Mouse (Mus musculus): Measurements from ENCODE around the gene Wdpcp. TPM values are rescaled to one million over a fixed set of nuclear protein-coding genes. Genes with fewer than 3 reads are reported as not detected.
A peak's percentile ranks its signal among the peaks of the same experiment; 100 is the strongest.

Gene Wdpcp
- total RNA-seq, 2 experiments from 2014 or later: 14.8 to 15.3 TPM

DNA sequence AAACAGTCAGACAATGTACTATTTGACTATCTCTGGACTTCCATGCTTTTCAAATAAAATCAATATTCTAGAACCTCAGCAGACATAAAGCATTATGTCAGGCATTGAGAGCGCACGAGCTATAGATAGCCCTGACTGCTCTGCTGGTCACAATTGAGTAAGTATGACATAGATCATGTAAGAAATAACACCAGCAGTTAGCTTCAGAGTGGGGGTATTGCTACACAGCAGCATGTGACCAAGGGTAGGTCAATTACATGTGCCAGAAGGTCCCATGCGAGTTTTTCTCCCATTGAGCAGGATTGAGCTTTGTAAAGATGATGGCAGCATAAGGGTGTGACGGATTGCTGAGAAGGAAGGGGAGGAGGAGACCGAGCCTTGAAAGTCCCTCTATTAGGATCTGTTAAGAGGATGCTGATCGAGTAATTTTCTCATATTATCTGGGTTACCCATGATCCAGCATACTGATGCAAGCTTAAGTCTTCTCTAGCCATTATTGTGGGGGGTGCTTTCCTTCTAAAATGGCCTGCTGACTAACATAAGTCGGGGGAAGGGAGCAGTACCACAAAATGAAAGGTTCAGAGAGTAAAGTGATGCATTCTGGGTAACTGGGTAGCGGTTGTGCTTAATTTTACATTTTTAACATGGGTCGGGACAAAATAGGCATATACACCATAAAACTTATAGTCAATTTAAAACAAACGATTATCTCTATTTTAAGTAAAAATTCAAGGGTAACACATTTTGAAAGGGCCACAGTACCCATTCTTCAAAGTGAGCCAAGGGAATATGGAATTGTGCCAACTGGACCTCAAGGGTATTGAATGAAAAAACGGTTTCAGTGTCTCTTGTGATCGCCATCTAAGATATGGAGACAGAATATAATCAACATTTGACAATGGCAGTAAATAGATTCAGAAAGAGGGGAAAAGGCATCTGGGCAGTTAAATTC is 21.5 kb upstream of the Wdpcp start:
- no peak for TF ChIP-seq CTCF (IDR thresholded peaks at IDR 0.05)
- intact Hi-C loops (cut with DNase I): no loop called here

DNA sequence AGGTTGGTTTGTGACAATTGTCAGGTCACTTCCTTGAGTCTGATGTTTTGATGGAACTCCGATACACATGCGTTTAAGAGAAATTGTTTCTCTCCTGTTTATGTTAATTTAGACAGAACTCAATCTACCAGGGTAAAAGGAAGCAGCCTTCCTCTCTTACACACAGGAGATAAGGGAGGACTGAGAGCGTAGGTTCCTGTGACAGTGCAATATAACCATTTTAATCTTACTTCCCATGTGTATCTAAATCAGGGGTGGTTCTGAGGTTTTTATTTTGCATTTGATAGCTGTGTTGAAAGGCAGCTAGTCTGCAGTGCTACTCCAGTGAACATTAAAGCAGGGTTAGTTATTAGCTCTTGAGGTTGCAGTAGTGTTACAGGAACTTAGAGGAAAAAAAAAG is 20.0 kb upstream of the Wdpcp start:
- TF ChIP-seq CTCF (IDR thresholded peaks at IDR 0.05): no peak
- Histone ChIP-seq H3K27ac (no peak overlapping the region), H3K4me3 (no peak overlapping the region)
- no peak for DNase-seq (ENCODE audit: extremely low spot score in 1 of 2, low spot score in 2 of 2)
- intact Hi-C loops (cut with DNase I): no loop called here

More for the DNA sequence above, 21.5 kb upstream of the Wdpcp start:
- Histone ChIP-seq H3K4me3 (no peak overlapping the region), H3K27ac (no peak overlapping the region)
- DNase-seq (ENCODE audit: extremely low spot score in 1 of 2, low spot score in 2 of 2): no peak

DNA sequence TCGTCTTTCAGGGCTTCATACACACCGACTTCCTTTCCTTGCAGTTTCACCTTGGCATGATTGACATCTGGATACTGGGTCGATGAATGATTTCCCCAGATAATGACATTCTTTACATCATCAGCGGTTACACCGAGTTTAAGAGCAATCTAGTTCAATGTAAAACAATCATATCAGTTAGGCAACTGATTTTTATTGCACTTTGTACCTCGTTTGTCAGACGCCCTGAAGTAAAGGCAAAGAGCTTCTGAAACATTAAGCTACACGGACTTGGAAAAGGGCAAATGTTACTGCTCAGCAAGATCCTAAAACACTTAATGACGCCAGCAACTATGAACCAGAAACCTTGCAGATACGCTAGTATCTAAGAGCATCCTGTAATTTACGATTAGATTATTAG is 12.3 kb upstream of the Wdpcp start:
- intact Hi-C loops (cut with DNase I): loop anchor here (10.0 kb wide), 1 partner anchor 225 kb away; no protein-coding TSS in a partner anchor
- H3K4me3 ChIP-seq: no peak overlapping the region
- DNase-seq (ENCODE audit: extremely low spot score in 1 of 2, low spot score in 2 of 2): no peak
- TF ChIP-seq CTCF (IDR thresholded peaks at IDR 0.05): no peak
- no peak overlapping the region for H3K27ac ChIP-seq

DNA sequence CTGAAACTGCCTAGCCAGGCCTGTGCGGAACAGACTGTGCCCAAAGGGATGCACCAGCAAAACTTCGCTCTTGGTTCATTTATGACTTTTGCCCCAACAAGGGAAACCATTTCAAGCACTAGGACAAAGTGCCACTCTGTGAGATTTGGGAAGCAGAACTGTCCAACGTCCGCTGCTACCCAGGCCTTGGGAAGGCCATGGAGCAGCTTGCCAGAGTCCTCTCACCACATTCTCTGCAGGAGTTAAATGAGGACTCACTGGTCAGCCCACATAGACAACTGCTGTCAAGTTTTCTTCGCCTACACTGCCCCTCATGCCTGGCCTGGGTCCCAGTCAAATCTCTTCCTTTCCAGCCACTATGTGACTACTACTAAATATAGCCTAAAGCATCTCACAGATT is 10.7 kb upstream of the Wdpcp start:
- intact Hi-C loops (cut with DNase I): loop anchor here (10.0 kb wide), 1 partner anchor 227 kb away; no protein-coding TSS in a partner anchor
- TF ChIP-seq CTCF (IDR thresholded peaks at IDR 0.05): no peak
- Histone ChIP-seq H3K27ac (no peak overlapping the region), H3K4me3 (no peak overlapping the region)
- DNase-seq (ENCODE audit: extremely low spot score in 1 of 2, low spot score in 2 of 2): peak in 1 of 2 experiments; percentile 28

DNA sequence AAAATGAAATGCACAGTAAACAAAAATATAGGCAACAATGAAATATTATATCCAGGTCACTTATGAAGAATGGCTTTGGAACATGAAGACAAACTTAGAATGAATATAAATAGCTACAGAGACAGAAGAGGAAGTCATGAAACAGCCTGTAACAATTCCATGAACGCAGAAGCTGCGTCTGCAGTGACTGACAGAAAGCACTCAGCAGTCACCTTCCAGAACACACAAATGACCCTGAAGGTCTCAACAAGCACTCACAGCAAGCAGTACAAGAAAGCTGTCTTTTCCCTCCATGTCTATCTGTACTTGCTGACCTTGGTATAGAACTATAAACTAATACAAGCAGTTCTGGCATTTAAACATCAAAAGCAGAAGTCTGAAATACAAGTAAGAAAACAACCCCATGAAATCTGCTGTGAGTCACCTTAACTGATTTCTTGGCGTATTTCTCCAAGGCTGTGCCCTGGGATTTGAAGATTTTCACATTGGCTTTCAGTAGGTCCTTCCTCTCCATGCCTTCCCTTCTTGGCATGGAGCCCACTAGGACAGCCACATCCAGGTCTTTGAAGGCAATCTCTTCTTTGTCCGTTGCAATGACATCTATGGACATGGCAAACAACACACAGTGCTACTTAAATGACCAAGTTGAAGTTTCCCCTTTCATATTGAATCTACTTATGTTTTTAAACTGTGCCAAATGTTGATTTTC is 8.3 kb upstream of the Wdpcp start:
- DNase-seq (ENCODE audit: extremely low spot score in 1 of 2, low spot score in 2 of 2): no peak
- no peak for TF ChIP-seq CTCF (IDR thresholded peaks at IDR 0.05)
- intact Hi-C loops (cut with DNase I): loop anchor here (10.0 kb wide), 1 partner anchor 229 kb away; no protein-coding TSS in a partner anchor

DNA sequence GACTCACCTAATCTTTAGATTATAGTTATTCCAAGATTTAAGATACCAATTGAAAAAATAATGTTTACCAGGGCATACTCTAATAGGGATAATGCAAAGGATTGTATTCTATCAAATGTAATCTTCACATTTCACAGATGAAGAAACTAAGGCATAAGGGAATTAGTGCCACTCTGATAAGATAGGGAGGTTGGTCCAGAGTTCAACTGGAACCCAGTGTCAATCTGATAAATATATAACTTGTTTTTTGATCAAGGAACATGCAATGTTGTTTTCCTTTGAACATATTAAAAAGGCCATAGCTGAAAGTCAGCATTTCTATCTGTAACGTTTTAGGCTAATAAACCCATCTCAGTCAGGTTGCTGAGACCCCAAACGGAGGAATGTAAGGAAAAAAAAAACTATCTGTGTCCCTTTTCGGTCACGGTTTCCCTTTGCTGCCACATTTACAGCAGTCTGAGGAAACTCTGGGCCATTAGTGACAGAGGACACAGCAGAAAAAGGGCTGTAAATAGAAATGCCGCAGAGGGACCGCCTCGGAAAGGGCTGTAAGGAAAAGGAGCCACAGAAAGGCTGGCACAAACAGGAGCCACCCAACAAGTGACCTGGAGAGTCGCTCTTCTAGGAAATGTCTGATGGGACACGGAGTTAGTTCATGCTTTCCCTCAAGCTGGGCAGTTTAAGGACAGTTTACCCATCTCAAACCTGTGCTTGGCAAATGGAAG is 7.2 kb upstream of the Wdpcp start:
- no peak for TF ChIP-seq CTCF (IDR thresholded peaks at IDR 0.05)
- Histone ChIP-seq H3K27ac (no peak overlapping the region), H3K4me3 (no peak overlapping the region)
- intact Hi-C loops (cut with DNase I): loop anchor here (10.0 kb wide), 1 partner anchor 230 kb away; no protein-coding TSS in a partner anchor
- DNase-seq (ENCODE audit: extremely low spot score in 1 of 2, low spot score in 2 of 2): no peak

More for the DNA sequence above, 8.3 kb upstream of the Wdpcp start:
- Histone ChIP-seq H3K4me3 (no peak overlapping the region), H3K27ac (peak overlapping the region; percentile 29; the same call in 1 of the 2 replicates)

DNA sequence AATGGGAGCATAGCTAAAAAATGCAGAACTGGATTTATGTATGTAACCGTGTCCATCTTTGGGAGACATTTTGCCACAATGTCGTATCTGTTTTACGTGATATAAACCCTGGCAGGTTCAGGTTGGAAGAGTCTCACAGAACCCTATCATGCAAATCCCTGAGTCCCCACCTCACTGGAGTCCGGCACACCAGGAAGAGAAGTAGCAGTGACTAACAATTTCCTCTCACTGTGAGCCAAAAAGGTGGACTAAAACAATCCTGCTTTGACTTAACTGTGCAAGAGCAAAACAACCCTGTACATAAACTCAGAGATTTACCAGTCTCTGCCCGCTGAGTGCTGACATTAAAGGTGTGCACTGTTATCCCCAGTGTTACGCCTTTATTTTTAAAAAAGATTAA is 5.1 kb upstream of the Wdpcp start:
- no peak overlapping the region; the same call in 1 of the 2 replicates for H3K4me3 ChIP-seq
- no peak for DNase-seq (ENCODE audit: extremely low spot score in 1 of 2, low spot score in 2 of 2)
- intact Hi-C loops (cut with DNase I): loop anchor here (10.0 kb wide), 1 partner anchor 232 kb away; no protein-coding TSS in a partner anchor
- no peak for TF ChIP-seq CTCF (IDR thresholded peaks at IDR 0.05)
- H3K27ac ChIP-seq: no peak overlapping the region

DNA sequence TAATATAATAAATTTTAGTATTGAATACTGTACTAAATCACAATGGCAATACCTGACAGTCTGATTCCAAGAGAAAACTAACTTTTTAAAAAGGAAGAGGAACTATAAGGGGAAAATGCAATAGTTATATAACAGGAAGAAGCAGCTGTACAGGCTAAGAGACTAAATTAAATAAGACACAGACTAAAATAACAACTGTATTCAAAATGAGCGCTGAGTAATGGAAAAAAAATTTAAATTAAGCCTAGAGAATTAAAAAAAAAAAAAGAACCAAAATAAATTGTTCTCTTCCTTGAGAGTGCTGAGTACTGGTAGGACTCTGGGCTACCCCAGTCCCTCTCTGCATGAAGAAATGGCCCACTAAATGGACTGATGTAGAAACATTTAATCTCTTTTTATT is 4.3 kb upstream of the Wdpcp start:
- no peak for TF ChIP-seq CTCF (IDR thresholded peaks at IDR 0.05)
- H3K4me3 ChIP-seq: no peak overlapping the region; the same call in 1 of the 2 replicates
- no peak for DNase-seq (ENCODE audit: extremely low spot score in 1 of 2, low spot score in 2 of 2)
- peak overlapping the region; percentile 34; the same call in 1 of the 2 replicates for H3K27ac ChIP-seq
- intact Hi-C loops (cut with DNase I): loop anchor here (10.0 kb wide), 1 partner anchor 233 kb away; no protein-coding TSS in a partner anchor

DNA sequence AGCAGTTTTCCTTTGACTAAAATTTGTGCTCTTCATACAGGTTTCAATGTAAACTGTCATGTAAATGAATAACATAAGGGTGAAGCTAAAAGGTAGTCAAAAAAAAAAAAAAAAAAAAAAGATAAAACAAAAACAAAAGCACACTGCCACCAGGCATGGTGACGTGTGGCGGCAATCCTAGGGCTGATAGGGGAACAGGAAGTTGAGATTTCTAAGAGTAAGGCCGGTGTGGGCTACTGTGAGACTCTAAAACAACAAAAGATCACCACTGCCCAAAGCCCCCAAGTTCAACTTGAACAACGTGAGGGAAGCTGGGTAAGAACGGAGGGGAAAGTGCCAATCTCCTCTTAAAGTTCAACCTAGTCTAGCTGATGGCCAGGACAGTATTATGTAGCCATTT is 3.0 kb upstream of the Wdpcp start:
- Histone ChIP-seq H3K27ac (0 out of 2 replicates have a peak overlapping the region, but pooled peaks have one; percentile 33), H3K4me3 (peak overlapping the region; percentile 76)
- no peak for TF ChIP-seq CTCF (IDR thresholded peaks at IDR 0.05)
- intact Hi-C loops (cut with DNase I): loop anchor here (10.0 kb wide), 1 partner anchor 234 kb away; no protein-coding TSS in a partner anchor
- DNase-seq (ENCODE audit: extremely low spot score in 1 of 2, low spot score in 2 of 2): no peak

DNA sequence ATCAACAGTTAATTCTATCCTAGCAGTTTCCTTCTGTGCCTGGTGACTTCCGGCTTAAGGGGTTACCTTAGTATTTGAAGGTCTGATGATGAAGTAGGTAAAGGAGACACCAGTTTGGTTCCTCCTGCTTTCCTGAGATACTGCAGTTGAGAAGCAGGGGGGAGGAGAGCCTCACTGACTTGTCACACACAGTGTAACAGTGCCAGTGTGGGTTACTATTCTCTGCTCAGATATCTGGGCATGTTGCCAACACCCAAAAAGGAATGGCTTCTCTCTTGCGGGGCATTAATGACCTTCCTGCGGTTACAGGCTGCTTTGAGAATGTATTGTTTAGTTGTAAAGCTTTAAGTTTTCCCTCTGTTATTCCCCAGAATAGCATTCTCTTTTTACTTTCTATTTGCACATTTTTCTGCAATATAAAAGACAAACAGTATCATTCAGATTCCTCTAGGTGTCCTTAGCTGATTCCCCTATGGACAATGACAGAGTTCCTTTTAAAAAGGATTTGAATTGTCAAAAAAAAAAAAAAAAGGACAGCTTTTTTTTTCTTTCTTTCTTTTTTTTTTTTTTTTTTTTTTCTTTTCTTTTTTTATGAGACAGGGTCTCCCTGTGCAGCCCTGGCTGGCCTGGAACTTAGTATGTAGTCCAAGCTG is 2.5 kb upstream of the Wdpcp start:
- intact Hi-C loops (cut with DNase I): loop anchor here (5.0 to 10.0 kb wide), 2 partner anchors 197 to 235 kb away; partner anchors contain the start of gene Ugp2
- no peak; the same call in 1 of the 2 replicates for TF ChIP-seq CTCF (IDR thresholded peaks at IDR 0.05)
- DNase-seq (ENCODE audit: extremely low spot score in 1 of 2, low spot score in 2 of 2): peak; percentile 23 to 57
- H3K4me3 ChIP-seq: peak overlapping the region; percentile 76
- H3K27ac ChIP-seq: peak overlapping the region; percentile 89; the same call in 1 of the 2 replicates
